Mouse (Mus musculus) lung, embryonic 16.5 days (tissue): ENCODE results near the gene Hck. TPM values are rescaled to one million over a fixed set of nuclear protein-coding genes. Genes with fewer than 3 reads are reported as not detected.

Experiments used
- ATAC-seq: fragments of 200-750 bp; cut with Nextera tagmentation; 2 replicates; pipeline ENCODE4 v1.8.0; 2017; ENCODE audit warnings: low read depth, mild to moderate bottlenecking, moderate library complexity
- H3K27ac ChIP-seq: fragments of 300-500 bp; sonication (generic); 2 replicates; pipeline ENCODE4 v1.5.1; 2014; ENCODE audit warnings: mild to moderate bottlenecking, control low read depth, low read length
- H3K27me3 ChIP-seq: fragments of 300-500 bp; sonication (generic); 2 replicates; pipeline ENCODE4 v1.6.1; 2014; ENCODE audit warnings: low read depth, low read length, mixed read lengths; ENCODE audit not compliant: control insufficient read depth, insufficient read depth
- H3K36me3 ChIP-seq: fragments of 300-500 bp; sonication (generic); 2 replicates; pipeline ENCODE4 v1.6.1; 2014; ENCODE audit warnings: low read length; ENCODE audit not compliant: control insufficient read depth, insufficient read depth
- H3K4me1 ChIP-seq: fragments of 300-500 bp; sonication (generic); replicated peaks from 2 replicates; pipeline ENCODE4 v1.6.1; 2014; ENCODE audit warnings: low read length, mixed read lengths; ENCODE audit not compliant: control insufficient read depth, insufficient read depth
- H3K4me2 ChIP-seq: fragments of 300-500 bp; sonication (generic); 2 replicates; pipeline ENCODE4 v1.6.1; 2014; ENCODE audit warnings: low read depth, low read length, control low read depth
- H3K4me3 ChIP-seq: fragments of 300-500 bp; sonication (generic); 2 replicates; pipeline ENCODE4 v1.5.1; 2014; ENCODE audit warnings: mild to moderate bottlenecking, low read length, control low read depth
- H3K9ac ChIP-seq: fragments of 300-500 bp; sonication (generic); 2 replicates; pipeline ENCODE4 v1.6.1; 2014; ENCODE audit warnings: low read length, control low read depth
- H3K9me3 ChIP-seq: fragments of 300-500 bp; sonication (generic); 2 replicates; pipeline ENCODE4 v1.6.1; 2016; ENCODE audit warnings: low read length; ENCODE audit not compliant: control insufficient read depth
- WGBS: fragments of 180-500 bp; shearing (Covaris S2); extraction: QIAGEN DNeasy Blood & Tissue Kit; methylation state at CpG from one replicate; pipeline ENCODE4 v1.1.7; 2014; 5-methylcytosine and 5-hydroxymethylcytosine counted together
- polyA plus RNA-seq: library from polyadenylated mRNA; unstranded; fragments of >200 nt; fragmentation: Nextera tagmentation; extraction: Ambion mirVana; gene quantifications from 2 replicates; pipeline ENCODE4 v1.2.1, GENCODE M21; 2015

Hck gene
- polyA plus RNA-seq, 1 experiment from 2014 or later: 4.5 TPM

DNA sequence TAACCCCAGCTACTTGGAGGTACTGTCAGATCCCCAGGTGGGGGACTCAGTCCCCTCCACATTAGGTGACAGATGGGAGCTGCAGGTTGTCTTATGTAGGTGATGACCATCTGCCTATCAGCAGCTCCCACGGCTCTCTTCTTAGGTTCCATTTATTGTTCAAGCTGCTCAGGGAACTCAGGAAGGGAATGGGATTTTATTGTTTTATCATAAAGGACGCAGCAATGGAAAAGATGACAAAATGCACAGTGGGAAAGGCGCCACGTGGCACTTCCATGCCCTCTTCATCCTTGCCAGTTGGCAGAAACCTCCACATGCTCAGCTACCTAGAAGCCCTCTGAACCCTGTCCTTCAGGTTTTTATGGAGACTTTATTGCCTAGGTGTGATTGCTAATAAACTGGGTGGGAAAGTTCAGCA, 44.8 kb downstream of the Hck start:
- no peak overlapping the region for H3K9ac ChIP-seq
- H3K4me3 ChIP-seq: no peak overlapping the region
- no peaks in the 10 kb centered on the region for H3K36me3 ChIP-seq
- H3K27me3 ChIP-seq: no peaks in the 10 kb centered on the region
- H3K27ac ChIP-seq: no peak overlapping the region
- H3K4me2 ChIP-seq: no peak overlapping the region
- 59% methylated on average over 4 of the region's 4 CpGs for WGBS
- ATAC-seq: no peak
- H3K9me3 ChIP-seq: no peaks in the 10 kb centered on the region
- no peaks in the 10 kb centered on the region for H3K4me1 ChIP-seq

DNA sequence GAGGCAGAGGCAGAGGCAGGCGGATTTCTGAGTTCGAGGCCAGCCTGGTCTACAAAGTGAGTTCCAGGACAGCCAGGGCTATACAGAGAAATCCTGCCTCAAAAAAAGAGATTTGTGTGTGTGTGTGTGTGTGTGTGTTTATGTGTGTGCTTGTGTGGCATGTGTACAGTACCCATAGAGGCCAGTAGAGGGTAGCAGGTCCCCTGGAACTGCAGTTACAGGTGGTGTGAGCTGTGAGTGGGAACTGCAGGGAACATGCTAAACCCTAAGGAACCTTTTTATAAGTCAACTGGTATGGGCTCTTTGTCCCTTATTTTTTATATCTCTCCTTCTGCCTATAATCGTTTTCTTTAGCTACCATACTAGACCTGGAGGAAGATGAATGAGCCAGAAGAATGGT, 49.0 kb downstream of the Hck start:
- no peak for ATAC-seq
- 40% methylated on average over 1 of the region's 3 CpGs for WGBS

DNA sequence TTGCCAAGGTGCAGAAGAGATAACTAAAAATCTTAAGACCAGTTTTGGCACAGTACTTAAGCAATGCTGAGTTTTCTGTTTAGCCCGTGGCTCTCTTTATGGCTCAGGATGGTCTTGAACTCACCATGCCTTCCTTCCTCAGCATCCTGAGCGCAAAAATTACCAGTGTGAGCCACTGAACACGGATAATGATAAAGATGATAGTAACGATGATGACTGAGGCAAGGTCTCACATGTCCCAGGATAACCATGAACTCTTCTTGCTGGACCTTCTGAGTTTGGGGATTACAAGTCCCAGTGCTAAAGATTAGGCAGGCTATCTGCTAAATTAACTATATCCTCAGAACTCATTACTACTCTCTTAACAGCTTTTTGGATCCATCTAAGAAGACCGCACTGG, 51.9 kb downstream of the Hck start:
- H3K27me3 ChIP-seq: no peaks in the 10 kb centered on the region
- WGBS: 80% methylated on average over 5 of the region's 5 CpGs
- no peak for ATAC-seq
- H3K9ac ChIP-seq: no peak overlapping the region
- no peak overlapping the region for H3K4me2 ChIP-seq
- no peaks in the 10 kb centered on the region for H3K36me3 ChIP-seq
- peaks cover 4% of the 10 kb centered on the region for H3K4me1 ChIP-seq
- H3K27ac ChIP-seq: no peak overlapping the region
- no peaks in the 10 kb centered on the region for H3K9me3 ChIP-seq
- no peak overlapping the region for H3K4me3 ChIP-seq

More for the DNA sequence above, 49.0 kb downstream of the Hck start:
- no peak overlapping the region for H3K4me2 ChIP-seq
- no peaks in the 10 kb centered on the region for H3K36me3 ChIP-seq
- peaks cover 4% of the 10 kb centered on the region for H3K4me1 ChIP-seq
- H3K27ac ChIP-seq: no peak overlapping the region
- no peaks in the 10 kb centered on the region for H3K9me3 ChIP-seq
- no peak overlapping the region for H3K4me3 ChIP-seq
- H3K9ac ChIP-seq: no peak overlapping the region
- no peaks in the 10 kb centered on the region for H3K27me3 ChIP-seq

DNA sequence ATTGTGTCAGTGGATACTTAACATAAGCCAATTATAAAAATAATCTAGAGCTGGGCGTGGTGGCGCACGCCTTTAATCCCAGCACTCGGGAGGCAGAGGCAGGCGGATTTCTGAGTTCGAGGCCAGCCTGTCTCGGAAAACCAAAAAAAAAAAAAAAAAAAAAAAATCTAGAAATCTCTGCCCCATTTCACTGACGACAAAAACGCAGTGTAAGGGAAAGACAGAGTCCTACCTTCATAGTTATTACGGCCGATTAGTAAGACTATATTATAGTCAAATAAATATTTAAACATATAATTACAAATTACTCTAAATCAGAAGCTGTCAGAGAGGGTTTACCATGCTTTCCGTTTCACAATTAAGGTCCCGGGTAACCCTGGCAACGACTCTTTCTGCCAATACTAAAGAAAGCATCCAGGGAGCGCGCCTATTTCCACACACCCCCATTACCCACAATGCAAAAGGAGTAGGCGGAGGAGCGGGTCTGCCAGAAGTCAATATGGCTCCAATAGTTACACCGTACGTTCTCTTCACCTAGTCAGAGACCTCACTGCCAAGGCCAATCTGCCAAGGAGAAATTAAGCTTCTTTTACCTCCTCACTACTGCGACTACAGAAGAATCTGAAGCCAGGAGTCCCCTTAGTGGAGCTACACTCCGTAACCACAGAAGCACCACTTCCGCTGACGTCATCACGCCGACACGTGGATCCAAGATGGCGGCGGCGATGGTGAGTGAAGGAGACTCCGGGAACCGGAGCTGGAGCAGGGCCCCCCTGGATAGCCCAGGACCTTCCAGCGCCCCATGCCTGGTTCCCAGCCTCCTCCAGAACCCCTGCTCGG, 52.8 kb downstream of the Hck start, which contains the start of gene Tm9sf4:
Gene Tm9sf4 (plus strand): TSS at position 460 of the 840 bp plus-strand sequence.
- ATAC-seq: peak; percentile 95
- Histone ChIP-seq H3K36me3 (no peaks in the 10 kb centered on the region), H3K9ac (peak within 1 kb of the TSS; percentile 93), H3K4me2 (peak within 1 kb of the TSS; percentile 98), H3K4me3 (peak within 1 kb of the TSS; percentile 98), H3K4me1 (peaks cover 4% of the 10 kb centered on the region), H3K27me3 (no peaks in the 10 kb centered on the region), H3K9me3 (no peaks in the 10 kb centered on the region), H3K27ac (peak within 1 kb of the TSS; percentile 95)
- WGBS: 9% methylated on average over 34 of the region's 34 CpGs

DNA sequence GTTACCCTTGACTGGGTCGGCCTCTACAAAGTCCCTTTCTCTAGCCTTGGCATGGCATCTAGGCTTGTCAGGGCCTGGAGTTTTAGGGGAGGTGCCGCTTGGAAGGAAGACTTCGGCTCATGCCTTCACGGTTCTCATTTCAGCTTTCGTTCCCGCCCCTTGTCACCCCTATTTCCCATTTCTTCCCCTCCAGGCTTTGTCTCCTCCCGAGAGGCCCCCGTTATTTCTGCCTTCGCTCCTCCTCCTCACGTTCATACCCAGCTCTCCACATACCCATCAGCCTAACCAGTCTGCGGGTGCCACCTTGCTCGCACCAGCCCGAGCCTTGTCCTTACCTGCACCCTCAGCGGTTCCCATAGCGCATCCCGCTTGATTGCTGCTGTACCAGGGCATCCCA, 53.4 kb downstream of the Hck start:
- H3K4me3 ChIP-seq: peak overlapping the region; percentile 98
- peaks cover 4% of the 10 kb centered on the region for H3K4me1 ChIP-seq
- peak overlapping the region; percentile 95 for H3K27ac ChIP-seq
- H3K9ac ChIP-seq: peak overlapping the region; percentile 93
- no peaks in the 10 kb centered on the region for H3K9me3 ChIP-seq
- H3K27me3 ChIP-seq: no peaks in the 10 kb centered on the region
- peak; percentile 44 for ATAC-seq
- no peaks in the 10 kb centered on the region for H3K36me3 ChIP-seq
- 0% methylated on average over 16 of the region's 16 CpGs for WGBS
- peak overlapping the region; percentile 98 for H3K4me2 ChIP-seq

DNA sequence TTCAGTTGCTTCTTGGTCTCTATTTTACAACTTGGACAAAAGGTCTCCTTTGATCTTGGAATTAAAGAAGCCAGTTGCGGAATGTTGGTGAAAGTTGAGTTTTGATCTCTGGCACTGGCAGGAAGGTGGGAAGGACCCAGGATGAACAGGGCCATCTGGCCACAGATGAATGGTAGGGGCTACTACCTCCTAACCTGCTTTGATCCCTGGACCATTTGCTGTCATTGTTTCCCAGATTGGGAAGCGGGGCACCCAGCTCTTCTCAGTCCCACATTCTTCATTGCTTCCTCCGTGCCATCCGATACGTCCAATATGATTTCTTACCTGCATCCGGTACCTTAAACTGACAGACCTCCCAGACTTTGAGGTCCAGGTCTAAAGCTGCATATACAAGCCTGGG, 58.9 kb downstream of the Hck start:
- peaks cover 2% of the 10 kb centered on the region; the same call in 1 of the 2 replicates for H3K36me3 ChIP-seq
- H3K27ac ChIP-seq: no peak overlapping the region
- no peaks in the 10 kb centered on the region for H3K27me3 ChIP-seq
- no peak for ATAC-seq
- H3K4me1 ChIP-seq: peaks cover 8% of the 10 kb centered on the region
- H3K4me3 ChIP-seq: no peak overlapping the region
- WGBS: 82% methylated on average over 6 of the region's 6 CpGs
- H3K9me3 ChIP-seq: no peaks in the 10 kb centered on the region
- no peak overlapping the region for H3K4me2 ChIP-seq
- H3K9ac ChIP-seq: no peak overlapping the region

DNA sequence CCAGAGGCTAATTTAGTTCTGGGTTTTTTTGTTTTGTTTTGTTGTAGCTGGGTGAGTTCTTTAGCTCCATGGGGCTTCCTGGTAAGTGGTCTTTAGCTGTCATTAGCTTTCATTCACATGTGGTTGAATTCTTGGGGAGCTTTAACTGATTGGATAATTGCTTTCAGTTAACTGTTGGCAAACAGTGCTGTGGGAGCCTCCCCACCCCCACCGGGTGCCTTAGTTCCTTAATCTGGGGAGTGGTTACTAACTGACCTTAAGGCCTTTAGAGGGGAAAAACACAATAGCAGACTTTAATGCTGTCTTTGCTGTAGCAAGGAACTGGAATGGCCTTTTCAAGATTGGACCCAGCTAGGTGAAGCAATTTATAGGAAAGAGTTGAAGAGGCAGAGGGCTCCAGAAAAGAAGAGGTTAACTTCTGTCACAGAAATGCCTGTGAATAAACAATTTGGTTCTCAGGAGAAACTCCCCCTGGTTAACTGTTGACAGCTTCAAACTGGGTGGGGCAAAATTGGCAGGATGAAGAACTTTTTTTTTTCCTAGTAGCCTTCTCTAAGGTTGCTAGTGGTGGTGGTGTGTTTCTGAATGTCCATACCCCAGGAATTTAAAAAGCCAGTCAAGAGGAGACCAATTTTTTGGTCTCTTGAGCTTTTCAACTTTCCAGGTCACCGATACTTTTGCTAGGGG, 60.0 kb downstream of the Hck start:
- H3K4me1 ChIP-seq: peaks cover 6% of the 10 kb centered on the region
- H3K27me3 ChIP-seq: no peaks in the 10 kb centered on the region
- peaks cover 2% of the 10 kb centered on the region; the same call in 1 of the 2 replicates for H3K36me3 ChIP-seq
- H3K27ac ChIP-seq: no peak overlapping the region
- ATAC-seq: no peak
- H3K9me3 ChIP-seq: no peaks in the 10 kb centered on the region
- 34% methylated on average over 2 of the region's 2 CpGs for WGBS
- no peak overlapping the region for H3K4me2 ChIP-seq
- no peak overlapping the region for H3K4me3 ChIP-seq
- H3K9ac ChIP-seq: no peak overlapping the region

DNA sequence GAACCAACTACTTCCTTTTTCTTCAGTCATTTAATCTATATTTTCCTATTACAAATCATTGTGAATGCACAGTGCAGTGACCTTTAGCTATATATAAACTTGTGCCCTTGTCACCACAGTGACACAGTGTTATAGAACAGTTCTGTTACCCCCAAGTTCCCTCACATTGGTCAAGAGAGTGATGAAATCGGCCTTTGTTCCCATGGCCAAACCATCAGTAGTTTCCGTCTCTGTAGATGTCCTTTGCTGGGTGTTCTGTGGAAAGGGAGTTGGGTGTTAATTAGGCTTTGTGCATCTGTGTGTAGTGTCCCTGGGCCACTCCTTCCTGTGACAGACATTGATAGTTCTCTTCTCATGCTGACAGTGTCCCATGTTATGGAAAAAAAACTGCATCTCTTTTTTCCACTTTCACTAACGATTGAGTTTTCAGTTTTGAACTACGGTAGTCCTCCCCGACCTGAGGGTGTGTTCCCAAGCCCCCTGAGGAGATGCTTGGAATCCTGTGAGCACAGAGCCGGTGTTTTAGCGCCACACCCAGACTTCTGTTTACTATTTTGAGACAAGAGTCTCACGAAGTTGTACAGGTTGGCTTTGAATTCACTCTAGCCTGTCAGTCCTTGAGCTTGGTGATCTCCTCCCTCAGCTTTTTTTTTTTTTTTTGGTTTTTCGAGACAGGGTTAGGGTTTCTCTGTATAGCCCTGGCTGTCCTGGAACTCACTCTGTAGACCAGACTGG, 62.4 kb downstream of the Hck start:
- no peak overlapping the region for H3K9ac ChIP-seq
- no peak for ATAC-seq
- H3K27me3 ChIP-seq: no peaks in the 10 kb centered on the region
- WGBS: 84% methylated on average over 9 of the region's 9 CpGs
- H3K36me3 ChIP-seq: peaks cover 2% of the 10 kb centered on the region; the same call in 1 of the 2 replicates
- no peak overlapping the region for H3K4me2 ChIP-seq
- no peaks in the 10 kb centered on the region for H3K9me3 ChIP-seq
- no peak overlapping the region for H3K4me3 ChIP-seq
- peaks cover 6% of the 10 kb centered on the region for H3K4me1 ChIP-seq
- no peak overlapping the region for H3K27ac ChIP-seq

DNA sequence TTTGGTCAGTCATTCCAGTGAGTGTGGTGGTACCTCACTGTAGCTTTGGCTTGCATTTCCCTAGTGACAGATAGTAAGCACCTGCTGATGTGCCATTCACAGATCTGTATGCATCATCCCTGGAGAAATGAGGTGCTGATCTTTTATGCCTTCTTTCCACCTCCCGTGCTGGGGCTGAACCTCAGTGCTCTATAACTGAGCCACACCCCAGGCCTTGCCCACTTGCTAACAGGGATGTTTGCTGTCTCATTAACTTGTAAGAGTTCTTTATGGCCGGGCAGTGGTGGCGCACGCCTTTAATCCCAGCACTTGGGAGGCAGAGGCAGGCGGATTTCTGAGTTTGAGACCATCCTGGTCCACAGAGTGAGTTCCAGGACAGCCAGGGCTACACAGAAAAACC, 63.7 kb downstream of the Hck start:
- ATAC-seq: no peak
- Histone ChIP-seq H3K4me3 (no peak overlapping the region), H3K36me3 (peaks cover 2% of the 10 kb centered on the region; the same call in 1 of the 2 replicates), H3K27ac (no peak overlapping the region), H3K4me1 (peaks cover 6% of the 10 kb centered on the region), H3K27me3 (no peaks in the 10 kb centered on the region), H3K9ac (no peak overlapping the region), H3K9me3 (no peaks in the 10 kb centered on the region), H3K4me2 (no peak overlapping the region)
- 82% methylated on average over 5 of the region's 5 CpGs for WGBS
